Mouse (Mus musculus) heart, postnatal 14 days (tissue): ENCODE data around the gene Tll2. TPM values are rescaled to one million over a fixed set of nuclear protein-coding genes. Genes with fewer than 3 reads are reported as not detected.

ENCODE experiments used
- DNase-seq, 2 experiments: peaks; one replicate each; pipeline ENCODE4 v3.0.0; 2021 to 2022
- intact Hi-C: fragments of 180-260 bp; cut with DNase I; formaldehyde crosslinking; loops from one replicate; pipeline ENCODE4 v1.15.1; 2025
- total RNA-seq, 2 experiments: library from RNA; stranded (reverse); gene quantifications; 2 replicates each; pipeline ENCODE4 v1.2.3; 2021

Tll2 gene
- total RNA-seq, 2 experiments from 2014 or later = 0.41 to 0.88 TPM

DNA sequence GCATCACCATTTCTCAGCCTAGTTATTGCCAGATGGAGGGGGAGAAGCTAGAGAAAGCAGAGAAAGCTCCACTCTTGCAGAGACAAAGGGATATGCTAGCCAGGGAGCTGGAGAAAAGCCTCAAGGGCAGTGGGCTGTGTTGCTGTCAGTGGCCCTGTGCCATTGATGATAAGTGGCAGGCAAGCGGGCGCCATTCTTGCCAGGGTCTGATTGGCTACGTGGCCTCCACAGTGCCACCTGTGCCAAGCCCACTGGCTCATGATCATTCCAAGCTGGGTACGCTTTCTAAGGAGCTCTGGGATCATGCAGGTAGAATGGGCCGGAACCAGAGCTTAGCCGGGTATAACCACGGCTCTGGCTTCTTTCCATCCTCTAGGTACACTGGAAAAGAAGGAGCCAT is 105.8 kb downstream of the Tll2 start:
- intact Hi-C loops = no loop called here
- DNase-seq = no peak

DNA sequence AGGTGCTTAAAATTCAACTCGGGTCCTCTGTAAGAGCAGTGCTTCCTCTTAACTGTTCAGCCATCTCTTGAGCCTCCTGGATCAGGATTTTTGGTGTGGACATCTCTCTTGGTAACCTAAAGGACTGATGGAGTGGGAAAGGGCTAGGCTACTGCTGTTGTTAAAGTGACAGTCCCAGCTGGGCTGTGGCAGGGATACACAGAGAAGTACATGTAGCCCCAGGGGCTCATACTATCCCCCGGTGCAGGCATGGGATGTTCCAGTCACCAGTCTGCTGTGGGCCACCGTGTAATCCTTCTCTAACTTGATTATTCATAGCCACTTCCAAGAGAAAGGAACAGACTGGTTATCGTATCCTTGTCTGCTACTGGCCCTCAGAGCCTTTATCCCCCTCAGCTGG is 109.6 kb downstream of the Tll2 start:
- no peak for DNase-seq
- intact Hi-C loops = no loop called here

GRCm38 (mm10) chr19:41091901-41092300 is 114.7 kb downstream of the Tll2 start:
- DNase-seq = no peak
- intact Hi-C loops = no loop called here

- intact Hi-C loops = loop anchor here (5.0 kb wide), 2 partner anchors 152 to 672 kb away; no protein-coding TSS in a partner anchor
- DNase-seq = peak; percentile 47 to 76
Measured at GRCm38 (mm10) chr19:41089833-41090232, 116.8 kb downstream of the Tll2 start.

GRCm38 (mm10) chr19:41088491-41088890 is 118.1 kb downstream of the Tll2 start:
- no peak for DNase-seq
- intact Hi-C loops = loop anchor here (5.0 kb wide), 2 partner anchors 154 to 674 kb away; no protein-coding TSS in a partner anchor

- intact Hi-C loops = loop anchor here (5.0 kb wide), 2 partner anchors 154 to 674 kb away; no protein-coding TSS in a partner anchor
- DNase-seq = no peak
Measured at GRCm38 (mm10) chr19:41087901-41088300, 118.7 kb downstream of the Tll2 start.

DNA sequence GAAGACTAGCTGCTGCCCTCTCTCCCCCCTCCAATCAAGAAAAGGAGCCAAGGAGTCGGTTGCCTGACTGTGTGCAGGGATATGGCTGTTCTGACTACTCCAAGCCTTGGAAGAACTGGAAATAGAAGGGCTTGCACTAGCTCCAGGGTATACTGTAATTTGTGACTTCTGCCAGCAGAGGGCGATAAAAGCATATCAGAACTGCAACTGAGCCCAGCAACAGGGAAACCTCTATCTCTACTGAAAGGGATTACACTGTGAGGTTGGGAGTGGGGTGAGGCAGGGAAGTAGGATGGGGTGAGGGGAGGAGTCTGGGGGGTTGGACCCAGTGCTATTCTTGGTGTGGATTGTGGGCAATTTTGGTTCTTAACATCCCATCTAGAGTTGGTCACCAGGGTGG is 119.9 kb downstream of the Tll2 start:
- DNase-seq = peak; percentile 72 to 82
- intact Hi-C loops = loop anchor here (5.0 kb wide), 2 partner anchors 156 to 676 kb away; no protein-coding TSS in a partner anchor

DNA sequence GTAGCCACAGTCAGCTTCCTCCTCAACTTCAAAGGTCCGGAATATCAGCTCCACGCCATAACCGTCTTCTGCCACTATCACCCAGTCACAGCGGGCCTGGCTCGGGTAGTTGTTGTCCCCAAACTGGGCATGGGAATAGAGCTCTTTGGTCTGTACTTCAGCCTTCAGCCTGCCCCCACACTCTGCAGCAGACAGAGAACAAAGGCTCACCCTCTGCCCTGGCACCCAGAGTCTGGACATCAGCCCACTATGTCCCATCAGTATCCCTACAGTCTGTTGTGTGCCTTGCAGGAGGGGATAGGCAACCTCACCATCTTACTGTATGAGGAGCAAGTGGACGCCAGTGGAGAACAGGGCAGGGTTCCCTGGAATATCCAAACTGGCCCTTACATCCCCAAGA is 120.3 kb downstream of the Tll2 start:
- DNase-seq = no peak
- intact Hi-C loops = loop anchor here (5.0 kb wide), 2 partner anchors 156 to 676 kb away; no protein-coding TSS in a partner anchor

DNA sequence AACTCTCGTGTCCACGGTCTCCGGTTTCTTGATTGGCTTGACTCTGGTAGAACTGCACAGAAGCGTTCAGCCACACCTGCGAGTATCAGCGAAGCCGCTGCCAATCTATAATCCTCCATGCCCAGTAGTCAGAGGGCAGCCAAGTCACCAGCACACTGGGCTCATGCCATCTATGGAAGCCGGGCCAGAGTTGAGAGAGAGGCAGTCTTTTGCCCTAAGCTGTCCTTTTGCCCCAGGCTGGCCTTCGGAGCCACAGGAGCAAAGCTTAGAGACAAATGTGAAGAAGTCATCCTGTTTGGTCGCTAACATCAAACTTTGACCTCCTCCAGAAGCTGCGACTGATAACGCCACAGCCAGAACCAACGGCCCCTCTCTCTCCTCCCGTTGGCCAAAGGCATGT is 123.0 kb downstream of the Tll2 start:
- DNase-seq = no peak
- intact Hi-C loops = no loop called here

DNA sequence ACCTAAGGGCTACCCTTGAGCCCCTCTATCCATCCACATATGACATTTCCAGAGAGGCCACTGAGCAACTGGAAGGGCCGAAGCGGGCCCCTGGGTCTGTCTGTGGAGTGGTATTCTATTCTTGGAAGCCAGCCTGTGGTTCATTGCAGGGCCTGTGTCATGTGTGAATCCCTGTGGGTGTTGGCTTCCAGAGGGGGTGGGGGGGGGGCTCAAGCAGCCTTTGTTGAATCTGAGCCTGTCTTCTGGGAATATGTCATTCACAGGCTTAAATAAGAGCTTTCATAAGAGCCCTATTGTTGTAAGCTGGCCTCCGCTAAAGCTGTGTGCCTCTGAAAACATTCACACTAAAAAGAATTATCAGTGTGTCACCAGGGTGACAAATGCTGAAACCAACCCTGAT is 125.0 kb downstream of the Tll2 start:
- no peak for DNase-seq
- intact Hi-C loops = no loop called here

DNA sequence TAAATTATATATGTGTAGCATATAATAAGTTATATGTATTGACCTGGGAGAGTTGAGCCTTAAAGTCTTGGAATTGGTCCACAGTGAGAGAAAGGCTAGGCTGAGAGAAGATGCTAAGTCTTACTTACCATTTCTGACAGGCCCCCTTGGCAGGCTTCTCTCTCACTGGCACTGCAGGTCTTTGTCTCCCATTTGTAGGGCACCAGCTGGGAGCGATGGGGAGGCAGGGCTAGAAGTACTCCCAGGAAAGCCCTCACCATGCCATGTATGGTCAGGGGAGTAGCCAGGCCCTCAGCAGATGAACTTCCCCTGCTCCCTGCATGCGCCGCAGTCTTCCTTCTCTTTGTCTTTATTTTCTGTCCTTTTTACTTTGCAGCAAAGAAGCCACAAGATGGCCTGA is 129.7 kb downstream of the Tll2 start, which contains the start of gene Opalin:
Gene Opalin (minus strand): TSS at position 208 of the 400 bp plus-strand sequence.
- intact Hi-C loops = no loop called here
- DNase-seq = no peak

DNA sequence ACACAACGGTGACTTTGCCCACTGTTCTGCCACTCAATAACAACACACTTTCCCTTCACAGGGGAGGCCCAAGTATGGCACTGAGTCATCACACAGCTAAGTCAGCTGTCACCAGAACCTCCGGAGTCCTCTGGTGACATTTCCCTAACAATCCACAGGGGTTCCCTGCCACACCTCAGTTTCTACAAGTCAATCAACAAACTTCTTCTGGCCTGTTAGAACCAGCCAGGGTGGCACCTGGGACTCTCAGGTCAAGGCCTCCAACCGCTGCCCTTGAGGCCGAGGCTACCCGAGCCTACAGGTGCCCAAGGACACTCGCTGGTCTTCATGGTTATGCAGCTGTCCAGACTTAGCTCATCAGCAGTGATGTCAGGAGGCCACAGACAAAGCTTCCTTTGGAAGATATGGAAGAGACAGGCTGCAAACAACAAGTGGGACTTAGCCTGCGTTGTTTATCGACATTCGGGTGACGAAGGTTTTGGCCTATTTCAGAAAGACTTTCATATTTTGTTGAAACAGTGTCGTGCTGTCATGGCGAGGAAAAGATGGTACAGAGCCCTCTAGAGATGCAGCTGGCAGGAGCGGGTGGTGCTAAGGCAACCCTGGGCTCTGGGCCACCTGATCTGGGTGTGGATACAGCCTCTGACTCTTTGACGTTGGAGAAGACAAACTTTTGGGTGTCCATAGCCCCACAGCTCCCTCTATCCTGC is 132.7 kb downstream of the Tll2 start:
- intact Hi-C loops = no loop called here
- DNase-seq = no peak

GRCm38 (mm10) chr19:41071500-41071899 is 135.1 kb downstream of the Tll2 start:
- intact Hi-C loops = no loop called here
- peak; percentile 89 to 92 for DNase-seq

DNA sequence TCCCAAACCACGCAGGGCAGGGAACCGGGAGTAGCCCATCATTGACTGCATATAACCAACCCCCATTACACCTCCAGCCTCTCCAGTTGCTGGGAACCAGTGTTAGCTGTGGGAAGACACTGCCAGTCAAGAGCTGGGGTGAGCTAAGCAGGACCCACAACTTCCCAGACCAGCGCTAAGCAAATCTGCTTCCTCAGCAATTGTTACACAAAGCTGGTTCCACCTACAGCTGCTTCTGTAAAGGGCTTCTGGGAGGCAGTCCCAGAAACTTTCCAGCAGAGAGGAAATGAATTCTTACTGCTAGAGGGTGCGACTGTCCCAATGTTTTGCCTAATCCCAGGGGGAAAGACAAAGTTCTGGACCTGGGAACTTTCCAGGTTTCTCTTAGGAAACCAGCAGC is 151.9 kb downstream of the Tll2 start:
- DNase-seq = no peak
- intact Hi-C loops = no loop called here

GRCm38 (mm10) chr19:41053530-41053929 is 153.1 kb downstream of the Tll2 start:
- intact Hi-C loops = no loop called here
- peak; percentile 17 to 28 for DNase-seq

DNA sequence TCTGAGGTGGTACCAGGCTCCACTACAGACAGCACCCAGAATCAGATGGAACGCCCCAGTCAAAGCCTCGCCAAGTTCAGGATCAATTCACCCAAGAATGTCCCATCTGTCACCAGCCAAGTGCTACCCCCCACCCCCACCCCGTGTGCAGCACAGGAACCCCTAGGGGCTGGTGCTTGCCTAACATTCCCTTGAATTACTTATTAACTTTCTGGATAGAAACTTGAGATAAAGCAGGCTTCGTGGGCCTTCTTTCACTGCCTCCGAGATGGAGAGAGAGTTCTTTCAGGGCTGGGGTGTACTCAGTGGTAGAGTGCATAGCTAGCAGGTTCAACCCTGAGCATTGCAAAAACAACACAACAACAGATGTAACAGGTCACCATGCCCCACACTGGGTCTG is 154.4 kb downstream of the Tll2 start:
- DNase-seq = no peak
- intact Hi-C loops = no loop called here

- intact Hi-C loops = no loop called here
Measured at GRCm38 (mm10) chr19:41051714-41052113, 154.9 kb downstream of the Tll2 start.

GRCm38 (mm10) chr19:41048187-41048559 is 158.5 kb downstream of the Tll2 start:
- intact Hi-C loops = no loop called here
- no peak for DNase-seq

More at GRCm38 (mm10) chr19:41051714-41052113, 154.9 kb downstream of the Tll2 start:
- DNase-seq = no peak

DNA sequence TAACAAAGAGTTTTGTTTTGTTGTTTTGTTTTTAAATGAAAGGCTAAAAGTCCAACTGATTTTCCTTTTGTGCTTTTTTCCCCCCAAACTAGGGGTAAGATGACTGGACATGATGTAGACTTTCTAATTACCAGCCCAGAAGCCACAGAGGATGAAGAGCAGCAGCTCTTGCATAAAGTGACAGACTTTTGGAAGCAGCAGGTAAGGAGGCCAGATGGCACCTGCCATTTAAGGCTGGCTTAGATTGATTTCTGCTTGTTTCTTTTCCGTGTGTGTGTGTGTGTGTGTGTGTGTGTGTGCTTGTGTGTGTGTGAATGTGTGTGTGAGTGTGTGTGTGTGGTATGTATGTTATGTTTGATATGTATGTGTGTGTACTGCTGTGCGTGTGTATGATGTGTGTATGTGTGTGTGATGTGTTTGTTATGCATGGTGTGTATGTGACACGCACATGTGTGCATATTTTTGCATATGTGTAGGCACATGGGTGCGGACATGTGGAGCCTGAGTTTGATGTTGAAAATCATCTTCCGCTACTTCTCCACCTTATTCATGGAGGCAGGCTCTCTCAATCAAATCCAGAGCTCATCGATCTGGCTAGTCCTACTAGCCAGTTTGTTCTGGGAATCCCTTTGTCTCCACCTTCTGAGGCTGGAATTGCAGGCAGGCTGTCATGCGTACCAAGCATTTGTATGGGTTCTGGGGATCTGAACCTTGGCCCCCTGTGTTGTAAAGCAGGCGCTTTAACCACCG is 159.0 kb downstream of the Tll2 start:
- no peak for DNase-seq
- intact Hi-C loops = no loop called here

GRCm38 (mm10) chr19:41045091-41045770 is 161.4 kb downstream of the Tll2 start:
- intact Hi-C loops = no loop called here
- no peak for DNase-seq

- DNase-seq = no peak
Measured at GRCm38 (mm10) chr19:41039110-41039509, 167.5 kb downstream of the Tll2 start.

More at GRCm38 (mm10) chr19:41039110-41039509, 167.5 kb downstream of the Tll2 start:
- intact Hi-C loops = no loop called here
